Mouse (Mus musculus): Measurements from ENCODE around the gene Itga6. TPM values are rescaled to one million over a fixed set of nuclear protein-coding genes. Genes with fewer than 3 reads are reported as not detected.

The Itga6 gene
- polyA plus RNA-seq, 1 experiment: 19.1 TPM

- 89% methylated on average over 7 of the region's 7 CpGs for WGBS
- Histone ChIP-seq H3K27ac (ENCODE audit: insufficient read depth, low read length) (no peak overlapping the region), H3K4me1 (ENCODE audit: control insufficient read depth, insufficient read depth, insufficient read length) (peaks cover 8% of the 10 kb centered on the region; the same call in 1 of the 2 replicates), H3K36me3 (ENCODE audit: control insufficient read depth, insufficient read depth, low read length) (no peaks in the 10 kb centered on the region), H3K27me3 (ENCODE audit: control insufficient read depth, insufficient read depth, low read length) (no peaks in the 10 kb centered on the region), H3K4me3 (ENCODE audit: extremely low read depth, insufficient read depth, insufficient read length) (no peak overlapping the region)
- no peak for DNase-seq (ENCODE audit: low read depth in 1 of 2, low spot score in 2 of 2)
- no peak for TF ChIP-seq CTCF (IDR thresholded peaks at IDR 0.05; ENCODE audit: extremely low read depth, insufficient read depth, insufficient read length, insufficient replicate concordance)
- TF ChIP-seq POLR2A (IDR thresholded peaks at IDR 0.05; ENCODE audit: low read depth, low read length): no peak
Observed at GRCm38 (mm10) chr2:71743377-71743776, 2.0 kb upstream of the Itga6 start.

DNA sequence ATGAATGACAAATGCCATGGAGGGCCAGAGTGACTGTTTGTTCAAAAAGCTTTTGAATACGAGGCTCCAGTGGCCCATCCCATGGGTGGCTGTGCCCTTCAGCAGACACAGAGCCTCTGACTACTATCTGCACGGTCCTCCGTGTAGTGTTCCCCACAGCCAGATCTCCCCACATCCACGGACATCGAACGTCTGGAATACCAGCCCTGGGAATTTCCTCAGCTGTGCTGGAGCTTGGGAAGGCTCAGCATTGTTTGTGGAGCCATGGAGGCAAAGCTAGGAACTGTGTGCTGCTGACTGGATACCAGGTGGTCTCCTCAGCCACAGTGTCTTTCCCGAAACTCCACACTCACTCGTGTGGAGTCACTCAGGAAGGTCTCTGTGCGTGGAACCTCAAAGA is 1.1 kb upstream of the Itga6 start:
- Histone ChIP-seq H3K4me3 (ENCODE audit: extremely low read depth, insufficient read depth, insufficient read length) (no peak overlapping the region), H3K36me3 (ENCODE audit: control insufficient read depth, insufficient read depth, low read length) (no peaks in the 10 kb centered on the region), H3K27me3 (ENCODE audit: control insufficient read depth, insufficient read depth, low read length) (no peaks in the 10 kb centered on the region), H3K27ac (ENCODE audit: insufficient read depth, low read length) (no peak overlapping the region), H3K4me1 (ENCODE audit: control insufficient read depth, insufficient read depth, insufficient read length) (peaks cover 8% of the 10 kb centered on the region; the same call in 1 of the 2 replicates)
- DNase-seq (ENCODE audit: low read depth in 1 of 2, low spot score in 2 of 2): no peak
- no peak for TF ChIP-seq POLR2A (IDR thresholded peaks at IDR 0.05; ENCODE audit: low read depth, low read length)
- TF ChIP-seq CTCF (IDR thresholded peaks at IDR 0.05; ENCODE audit: extremely low read depth, insufficient read depth, insufficient read length, insufficient replicate concordance): no peak
- 54% methylated on average over 9 of the region's 9 CpGs for WGBS

DNA sequence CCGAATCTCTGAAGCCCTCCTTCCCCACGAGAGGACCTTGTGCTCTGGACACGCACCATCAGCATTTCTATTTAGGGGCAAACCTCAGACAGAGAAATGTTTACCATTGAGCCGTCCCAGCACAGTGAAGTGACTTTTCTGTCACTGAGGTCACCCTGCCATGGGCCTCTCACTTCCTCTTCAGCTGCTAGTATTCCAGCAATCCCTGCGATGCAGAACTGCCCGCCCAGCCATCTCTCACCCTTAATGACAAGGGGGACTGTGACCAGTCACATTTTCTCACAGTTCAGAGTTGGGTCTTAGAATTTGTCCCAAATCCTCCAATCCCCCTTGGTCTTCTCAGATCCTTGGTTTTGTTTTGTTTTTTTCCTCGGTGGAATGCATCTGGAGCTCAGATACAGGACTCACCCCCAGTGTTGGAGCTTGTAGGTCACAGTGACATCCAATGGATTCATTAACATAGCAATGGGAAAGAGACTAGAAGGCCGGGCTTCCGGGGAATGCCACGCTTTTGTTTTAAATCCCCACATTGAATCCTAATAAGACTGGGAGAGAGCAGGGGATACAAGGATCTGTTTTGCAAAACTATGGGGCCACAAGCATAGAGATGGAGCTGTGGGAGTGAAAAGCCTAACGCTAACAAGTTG is 432 bp upstream of the Itga6 start:
- peaks cover 8% of the 10 kb centered on the region; the same call in 1 of the 2 replicates for H3K4me1 ChIP-seq (ENCODE audit: control insufficient read depth, insufficient read depth, insufficient read length)
- H3K4me3 ChIP-seq (ENCODE audit: extremely low read depth, insufficient read depth, insufficient read length): no peak overlapping the region
- DNase-seq (ENCODE audit: low read depth in 1 of 2, low spot score in 2 of 2): peak in 1 of 2 experiments; percentile 7
- 37% methylated on average over 11 of the region's 11 CpGs for WGBS
- TF ChIP-seq POLR2A (IDR thresholded peaks at IDR 0.05; ENCODE audit: low read depth, low read length) (no peak), CTCF (IDR thresholded peaks at IDR 0.05; ENCODE audit: extremely low read depth, insufficient read depth, insufficient read length, insufficient replicate concordance) (no peak)
- H3K36me3 ChIP-seq (ENCODE audit: control insufficient read depth, insufficient read depth, low read length): no peaks in the 10 kb centered on the region
- no peaks in the 10 kb centered on the region for H3K27me3 ChIP-seq (ENCODE audit: control insufficient read depth, insufficient read depth, low read length)
- H3K27ac ChIP-seq (ENCODE audit: insufficient read depth, low read length): no peak overlapping the region

GRCm38 (mm10) chr2:71748451-71748850 is 3.0 kb downstream of the Itga6 start:
- Histone ChIP-seq H3K27me3 (ENCODE audit: control insufficient read depth, insufficient read depth, low read length) (no peaks in the 10 kb centered on the region), H3K36me3 (ENCODE audit: control insufficient read depth, insufficient read depth, low read length) (no peaks in the 10 kb centered on the region), H3K4me1 (ENCODE audit: control insufficient read depth, insufficient read depth, insufficient read length) (peaks cover 10% of the 10 kb centered on the region; the same call in 1 of the 2 replicates), H3K27ac (ENCODE audit: insufficient read depth, low read length) (no peak overlapping the region), H3K4me3 (ENCODE audit: extremely low read depth, insufficient read depth, insufficient read length) (no peak overlapping the region)
- TF ChIP-seq CTCF (IDR thresholded peaks at IDR 0.05; ENCODE audit: extremely low read depth, insufficient read depth, insufficient read length, insufficient replicate concordance) (no peak), POLR2A (IDR thresholded peaks at IDR 0.05; ENCODE audit: low read depth, low read length) (no peak)
- WGBS: 86% methylated on average over 5 of the region's 5 CpGs
- no peak for DNase-seq (ENCODE audit: low read depth in 1 of 2, low spot score in 2 of 2)

- Histone ChIP-seq H3K36me3 (ENCODE audit: control insufficient read depth, insufficient read depth, low read length) (no peaks in the 10 kb centered on the region), H3K4me3 (ENCODE audit: extremely low read depth, insufficient read depth, insufficient read length) (no peak overlapping the region), H3K4me1 (ENCODE audit: control insufficient read depth, insufficient read depth, insufficient read length) (peaks cover 6% of the 10 kb centered on the region; the same call in 1 of the 2 replicates), H3K27me3 (ENCODE audit: control insufficient read depth, insufficient read depth, low read length) (no peaks in the 10 kb centered on the region), H3K27ac (ENCODE audit: insufficient read depth, low read length) (no peak overlapping the region)
- DNase-seq (ENCODE audit: low read depth in 1 of 2, low spot score in 2 of 2): no peak
- 92% methylated on average over 13 of the region's 13 CpGs for WGBS
- no peak for TF ChIP-seq CTCF (IDR thresholded peaks at IDR 0.05; ENCODE audit: extremely low read depth, insufficient read depth, insufficient read length, insufficient replicate concordance)
- TF ChIP-seq POLR2A (IDR thresholded peaks at IDR 0.05; ENCODE audit: low read depth, low read length): no peak
Observed at GRCm38 (mm10) chr2:71749367-71750086, 4.1 kb downstream of the Itga6 start.

- Histone ChIP-seq H3K36me3 (ENCODE audit: control insufficient read depth, insufficient read depth, low read length) (no peaks in the 10 kb centered on the region), H3K27me3 (ENCODE audit: control insufficient read depth, insufficient read depth, low read length) (no peaks in the 10 kb centered on the region), H3K27ac (ENCODE audit: insufficient read depth, low read length) (no peak overlapping the region), H3K4me1 (ENCODE audit: control insufficient read depth, insufficient read depth, insufficient read length) (0 out of 2 replicates have a peak, but pooled peaks cover 2% of the 10 kb centered on the region), H3K4me3 (ENCODE audit: extremely low read depth, insufficient read depth, insufficient read length) (no peak overlapping the region)
- no peak for TF ChIP-seq POLR2A (IDR thresholded peaks at IDR 0.05; ENCODE audit: low read depth, low read length)
- TF ChIP-seq CTCF (IDR thresholded peaks at IDR 0.05; ENCODE audit: extremely low read depth, insufficient read depth, insufficient read length, insufficient replicate concordance): no peak
- DNase-seq (ENCODE audit: low read depth in 1 of 2, low spot score in 2 of 2): no peak
- 92% methylated on average over 10 of the region's 10 CpGs for WGBS
Observed at GRCm38 (mm10) chr2:71750087-71750453, 4.7 kb downstream of the Itga6 start.

GRCm38 (mm10) chr2:71751336-71751735 is 5.9 kb downstream of the Itga6 start:
- H3K36me3 ChIP-seq (ENCODE audit: control insufficient read depth, insufficient read depth, low read length): no peaks in the 10 kb centered on the region
- no peak for DNase-seq (ENCODE audit: low read depth in 1 of 2, low spot score in 2 of 2)
- no peak overlapping the region for H3K27ac ChIP-seq (ENCODE audit: insufficient read depth, low read length)
- TF ChIP-seq CTCF (IDR thresholded peaks at IDR 0.05; ENCODE audit: extremely low read depth, insufficient read depth, insufficient read length, insufficient replicate concordance) (no peak), POLR2A (IDR thresholded peaks at IDR 0.05; ENCODE audit: low read depth, low read length) (no peak)
- H3K4me3 ChIP-seq (ENCODE audit: extremely low read depth, insufficient read depth, insufficient read length): no peak overlapping the region
- 0 out of 2 replicates have a peak, but pooled peaks cover 2% of the 10 kb centered on the region for H3K4me1 ChIP-seq (ENCODE audit: control insufficient read depth, insufficient read depth, insufficient read length)
- H3K27me3 ChIP-seq (ENCODE audit: control insufficient read depth, insufficient read depth, low read length): no peaks in the 10 kb centered on the region
- 84% methylated on average over 8 of the region's 8 CpGs for WGBS
